Mouse (Mus musculus): ENCODE results near the gene Adamts17. TPM values are rescaled to one million over a fixed set of nuclear protein-coding genes. Genes with fewer than 3 reads are reported as not detected.

The Adamts17 gene
- polyA plus RNA-seq, 1 experiment, result 2.4 TPM

GRCm38 (mm10) chr7:67135140-67135539 lies 295.6 kb downstream of the Adamts17 start:
- DNase-seq, result no peak
- 27% methylated on average over 2 of the region's 2 CpGs for WGBS
- Histone ChIP-seq H3K36me3 (ENCODE audit: control insufficient read depth, insufficient read depth, low read length) (no peaks in the 10 kb centered on the region), H3K27me3 (ENCODE audit: control insufficient read depth, insufficient read depth, low read length) (no peaks in the 10 kb centered on the region), H3K4me3 (ENCODE audit: control insufficient read depth, insufficient read depth, low read length) (no peak overlapping the region), H3K27ac (ENCODE audit: control insufficient read depth, insufficient read depth, low read length) (no peak overlapping the region), H3K4me1 (replicated peaks; ENCODE audit: control insufficient read depth, insufficient read depth, low read length) (no peaks in the 10 kb centered on the region)
- TF ChIP-seq CTCF (IDR thresholded peaks at IDR 0.05; ENCODE audit: borderline replicate concordance, control insufficient read depth, extremely low read depth, insufficient read depth, low read length, poor library complexity), result no peak

GRCm38 (mm10) chr7:67142347-67143015 lies 302.9 kb downstream of the Adamts17 start:
- H3K4me3 ChIP-seq (ENCODE audit: control insufficient read depth, insufficient read depth, low read length), result no peak overlapping the region
- no peak for TF ChIP-seq CTCF (IDR thresholded peaks at IDR 0.05; ENCODE audit: borderline replicate concordance, control insufficient read depth, extremely low read depth, insufficient read depth, low read length, poor library complexity)
- TF ChIP-seq POLR2A (IDR thresholded peaks at IDR 0.05; ENCODE audit: control insufficient read depth, extremely low read depth, insufficient read depth, low read length, poor library complexity), result no peak

GRCm38 (mm10) chr7:67145748-67146147 lies 306.2 kb downstream of the Adamts17 start:
- H3K27me3 ChIP-seq (ENCODE audit: control insufficient read depth, insufficient read depth, low read length), result no peaks in the 10 kb centered on the region
- no peak for DNase-seq
- no peaks in the 10 kb centered on the region for H3K4me1 ChIP-seq (replicated peaks; ENCODE audit: control insufficient read depth, insufficient read depth, low read length)
- 84% methylated on average over 7 of the region's 7 CpGs for WGBS
- no peak overlapping the region for H3K27ac ChIP-seq (ENCODE audit: control insufficient read depth, insufficient read depth, low read length)
- no peak for TF ChIP-seq POLR2A (IDR thresholded peaks at IDR 0.05; ENCODE audit: control insufficient read depth, extremely low read depth, insufficient read depth, low read length, poor library complexity)
- TF ChIP-seq CTCF (IDR thresholded peaks at IDR 0.05; ENCODE audit: borderline replicate concordance, control insufficient read depth, extremely low read depth, insufficient read depth, low read length, poor library complexity), result no peak
- H3K4me3 ChIP-seq (ENCODE audit: control insufficient read depth, insufficient read depth, low read length), result no peak overlapping the region
- no peaks in the 10 kb centered on the region for H3K36me3 ChIP-seq (ENCODE audit: control insufficient read depth, insufficient read depth, low read length)

More at GRCm38 (mm10) chr7:67142347-67143015, 302.9 kb downstream of the Adamts17 start:
- H3K27me3 ChIP-seq (ENCODE audit: control insufficient read depth, insufficient read depth, low read length), result no peaks in the 10 kb centered on the region
- DNase-seq, result no peak
- WGBS, result 53% methylated on average over 11 of the region's 11 CpGs
- H3K4me1 ChIP-seq (replicated peaks; ENCODE audit: control insufficient read depth, insufficient read depth, low read length), result no peaks in the 10 kb centered on the region
- no peak overlapping the region for H3K27ac ChIP-seq (ENCODE audit: control insufficient read depth, insufficient read depth, low read length)
- H3K36me3 ChIP-seq (ENCODE audit: control insufficient read depth, insufficient read depth, low read length), result no peaks in the 10 kb centered on the region

GRCm38 (mm10) chr7:67146151-67146550 lies 306.6 kb downstream of the Adamts17 start:
- no peaks in the 10 kb centered on the region for H3K4me1 ChIP-seq (replicated peaks; ENCODE audit: control insufficient read depth, insufficient read depth, low read length)
- TF ChIP-seq CTCF (IDR thresholded peaks at IDR 0.05; ENCODE audit: borderline replicate concordance, control insufficient read depth, extremely low read depth, insufficient read depth, low read length, poor library complexity) (no peak), POLR2A (IDR thresholded peaks at IDR 0.05; ENCODE audit: control insufficient read depth, extremely low read depth, insufficient read depth, low read length, poor library complexity) (no peak)
- no peak overlapping the region for H3K27ac ChIP-seq (ENCODE audit: control insufficient read depth, insufficient read depth, low read length)
- DNase-seq, result no peak
- H3K36me3 ChIP-seq (ENCODE audit: control insufficient read depth, insufficient read depth, low read length), result no peaks in the 10 kb centered on the region
- WGBS, result 91% methylated on average over 6 of the region's 6 CpGs
- H3K4me3 ChIP-seq (ENCODE audit: control insufficient read depth, insufficient read depth, low read length), result no peak overlapping the region
- no peaks in the 10 kb centered on the region for H3K27me3 ChIP-seq (ENCODE audit: control insufficient read depth, insufficient read depth, low read length)

- WGBS, result 97% methylated on average over 16 of the region's 16 CpGs
- H3K4me3 ChIP-seq (ENCODE audit: control insufficient read depth, insufficient read depth, low read length), result no peak overlapping the region
- no peak overlapping the region for H3K27ac ChIP-seq (ENCODE audit: control insufficient read depth, insufficient read depth, low read length)
- no peaks in the 10 kb centered on the region for H3K36me3 ChIP-seq (ENCODE audit: control insufficient read depth, insufficient read depth, low read length)
- no peak for TF ChIP-seq CTCF (IDR thresholded peaks at IDR 0.05; ENCODE audit: borderline replicate concordance, control insufficient read depth, extremely low read depth, insufficient read depth, low read length, poor library complexity)
- TF ChIP-seq POLR2A (IDR thresholded peaks at IDR 0.05; ENCODE audit: control insufficient read depth, extremely low read depth, insufficient read depth, low read length, poor library complexity), result no peak
- no peaks in the 10 kb centered on the region for H3K4me1 ChIP-seq (replicated peaks; ENCODE audit: control insufficient read depth, insufficient read depth, low read length)
- no peak for DNase-seq
- H3K27me3 ChIP-seq (ENCODE audit: control insufficient read depth, insufficient read depth, low read length), result no peaks in the 10 kb centered on the region
Observed at GRCm38 (mm10) chr7:67149707-67150106, 310.2 kb downstream of the Adamts17 start.

GRCm38 (mm10) chr7:67152626-67153025 lies 313.1 kb downstream of the Adamts17 start:
- H3K4me3 ChIP-seq (ENCODE audit: control insufficient read depth, insufficient read depth, low read length), result no peak overlapping the region
- DNase-seq, result no peak
- H3K36me3 ChIP-seq (ENCODE audit: control insufficient read depth, insufficient read depth, low read length), result no peaks in the 10 kb centered on the region
- TF ChIP-seq CTCF (IDR thresholded peaks at IDR 0.05; ENCODE audit: borderline replicate concordance, control insufficient read depth, extremely low read depth, insufficient read depth, low read length, poor library complexity), result no peak
- TF ChIP-seq POLR2A (IDR thresholded peaks at IDR 0.05; ENCODE audit: control insufficient read depth, extremely low read depth, insufficient read depth, low read length, poor library complexity), result no peak
- no peaks in the 10 kb centered on the region for H3K27me3 ChIP-seq (ENCODE audit: control insufficient read depth, insufficient read depth, low read length)
- WGBS, result 43% methylated on average over 3 of the region's 3 CpGs
- no peaks in the 10 kb centered on the region for H3K4me1 ChIP-seq (replicated peaks; ENCODE audit: control insufficient read depth, insufficient read depth, low read length)
- H3K27ac ChIP-seq (ENCODE audit: control insufficient read depth, insufficient read depth, low read length), result no peak overlapping the region

DNA sequence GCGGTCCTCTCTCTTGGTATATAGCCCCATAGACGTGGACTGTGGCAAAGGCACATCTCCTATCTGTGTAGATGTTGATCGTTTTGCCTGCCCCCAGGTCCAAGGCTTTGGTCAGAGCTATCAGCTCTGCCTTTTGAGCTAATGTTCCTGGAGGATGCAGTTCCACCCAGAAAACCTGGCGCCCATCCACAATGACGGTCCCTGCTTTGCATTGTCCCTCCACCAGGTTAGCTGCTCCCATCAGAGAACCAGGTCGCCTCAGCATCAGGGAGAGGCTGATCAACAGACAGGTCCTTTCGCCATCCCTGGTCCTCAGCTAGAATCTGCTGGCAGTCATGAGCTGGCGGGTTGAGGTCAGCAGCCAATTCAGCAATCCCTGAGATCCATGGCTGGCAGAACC lies 322.6 kb downstream of the Adamts17 start:
- no peak for TF ChIP-seq POLR2A (IDR thresholded peaks at IDR 0.05; ENCODE audit: control insufficient read depth, extremely low read depth, insufficient read depth, low read length, poor library complexity)
- TF ChIP-seq CTCF (IDR thresholded peaks at IDR 0.05; ENCODE audit: borderline replicate concordance, control insufficient read depth, extremely low read depth, insufficient read depth, low read length, poor library complexity), result no peak
- 98% methylated on average over 8 of the region's 8 CpGs for WGBS
- H3K27me3 ChIP-seq (ENCODE audit: control insufficient read depth, insufficient read depth, low read length), result no peaks in the 10 kb centered on the region
- H3K4me1 ChIP-seq (replicated peaks; ENCODE audit: control insufficient read depth, insufficient read depth, low read length), result no peaks in the 10 kb centered on the region
- H3K27ac ChIP-seq (ENCODE audit: control insufficient read depth, insufficient read depth, low read length), result no peak overlapping the region
- DNase-seq, result no peak
- no peak overlapping the region for H3K4me3 ChIP-seq (ENCODE audit: control insufficient read depth, insufficient read depth, low read length)
- no peaks in the 10 kb centered on the region for H3K36me3 ChIP-seq (ENCODE audit: control insufficient read depth, insufficient read depth, low read length)
